Comparison of ENCODE assay signal across 9 mouse cellular contexts in genomic region chr14:18210795-18211194, GRCm38 (mm10). TPM values are rescaled to one million over a fixed set of nuclear protein-coding genes. Genes with fewer than 3 reads are reported as not detected.
A peak's percentile ranks its signal among the peaks of the same experiment; 100 is the strongest.
DNase-seq lines count a peak whose midpoint lies in the region; ATAC-seq and TF ChIP-seq lines count a peak whose summit lies in the region.
"Had no signal": no experiment of that assay in that cellular context is flagged by ENCODE, and none has a peak within 500 bp of the region (broad histone marks: within the 10 kb centered on the region; RNA-seq: fewer than 3 reads in every experiment).

No protein-coding gene starts in this region.

- TF ChIP-seq CTCF in bone marrow macrophage, adult 2 months (IDR thresholded peaks at IDR 0.05; ENCODE audit: low read depth, low read length) = peak; percentile 31; the same call in 1 of the 2 replicates

- DNase-seq in kidney, adult 18-20 months = no peak
- DNase-seq in forelimb bud, embryonic 11.5 days (ENCODE audit: low read depth, low spot score) = peak; percentile 12
- DNase-seq in Muller cell, postnatal 12 days (ENCODE audit: inconsistent ontology term) = no peak
- no peak for DNase-seq in frontal cortex, postnatal 36 days (ENCODE audit: low spot score in 2 of 2)

- no peaks in the 10 kb centered on the region for H3K9me3 ChIP-seq in kidney, embryonic 15.5 days (replicated peaks)
- no peaks in the 10 kb centered on the region for H3K9me3 ChIP-seq in heart, embryonic 11.5 days (replicated peaks; ENCODE audit: control insufficient read depth, low read length)
- H3K9me3 ChIP-seq: lung, embryonic 15.5 days had no signal

- H3K9ac ChIP-seq in kidney, embryonic 15.5 days = no peak overlapping the region
- H3K9ac ChIP-seq in heart, embryonic 11.5 days (ENCODE audit: low read depth, low read length) = no peak overlapping the region
- H3K9ac ChIP-seq: lung, embryonic 15.5 days had no signal

- WGBS in kidney, embryonic 15.5 days = 88% methylated on average over 3 of the region's 3 CpGs
- 71% methylated on average over 3 of the region's 3 CpGs for WGBS in heart, embryonic 11.5 days (ENCODE audit: insufficient replicate concordance)

- H3K27me3 ChIP-seq in kidney, embryonic 15.5 days = no peaks in the 10 kb centered on the region
- H3K27me3 ChIP-seq in heart, embryonic 11.5 days (ENCODE audit: control insufficient read depth, insufficient read depth, low read length) = no peaks in the 10 kb centered on the region
- H3K27me3 ChIP-seq: lung, embryonic 15.5 days had no signal

- H3K4me1 ChIP-seq in kidney, embryonic 15.5 days = no peaks in the 10 kb centered on the region
- no peaks in the 10 kb centered on the region for H3K4me1 ChIP-seq in bone marrow macrophage, adult 2 months (ENCODE audit: control insufficient read depth, insufficient read depth, low read length)
- H3K4me1 ChIP-seq in heart, embryonic 11.5 days (ENCODE audit: control insufficient read depth, insufficient read depth, low read length) = no peaks in the 10 kb centered on the region
- H3K4me1 ChIP-seq: lung, embryonic 15.5 days had no signal

- peaks cover 6% of the 10 kb centered on the region; the same call in 1 of the 2 replicates for H3K36me3 ChIP-seq in kidney, embryonic 15.5 days
- 0 out of 2 replicates have a peak, but pooled peaks cover 2% of the 10 kb centered on the region for H3K36me3 ChIP-seq in heart, embryonic 11.5 days (ENCODE audit: control insufficient read depth, insufficient read depth, low read length)
- H3K36me3 ChIP-seq: lung, embryonic 15.5 days had no signal

- ATAC-seq in kidney, embryonic 15.5 days (replicated peaks; ENCODE audit: low FRiP score) = 0 out of 2 replicates have a peak, but pooled peaks have one; percentile 49
- ATAC-seq in megakaryocyte progenitor cell, adult 5-6 weeks (replicated peaks; ENCODE audit: poor library complexity) = peak; percentile 69
- no peak for ATAC-seq in heart, embryonic 11.5 days (replicated peaks; ENCODE audit: insufficient number of reproducible peaks, low FRiP score, low TSS enrichment)

- H3K27ac ChIP-seq in kidney, embryonic 15.5 days = no peak overlapping the region
- no peak overlapping the region for H3K27ac ChIP-seq in bone marrow macrophage, adult 2 months (ENCODE audit: insufficient read depth, low read depth, low read length)
- no peak overlapping the region for H3K27ac ChIP-seq in heart, embryonic 11.5 days (ENCODE audit: low read depth, low read length)
- H3K27ac ChIP-seq: lung, embryonic 15.5 days had no signal

- no peak overlapping the region for H3K4me2 ChIP-seq in kidney, embryonic 15.5 days
- H3K4me2 ChIP-seq in heart, embryonic 11.5 days = no peak overlapping the region
- H3K4me2 ChIP-seq: lung, embryonic 15.5 days had no signal

- TF ChIP-seq POLR2A in bone marrow macrophage, adult 2 months (IDR thresholded peaks at IDR 0.05; ENCODE audit: borderline replicate concordance, low read depth, low read length) = no peak

- H3K4me3 ChIP-seq in kidney, embryonic 15.5 days (replicated peaks) = no peak overlapping the region
- H3K4me3 ChIP-seq in bone marrow macrophage, adult 2 months (ENCODE audit: insufficient read depth, low read length) = no peak overlapping the region
- H3K4me3 ChIP-seq in heart, embryonic 11.5 days (ENCODE audit: low read depth, low read length) = no peak overlapping the region
- H3K4me3 ChIP-seq: lung, embryonic 15.5 days had no signal

RNA-seq across cellular contexts. Expression of gene Nr1d2, which starts 28.1 kb away (rescaled TPM):
- 9.6 and 9.9 TPM in 2 replicates for polyA plus RNA-seq in kidney, embryonic 15.5 days (2015; fragmentation: Nextera tagmentation; extraction: Ambion mirVana)
- 44.7 and 47.6 TPM in 2 replicates for polyA plus RNA-seq in bone marrow macrophage, adult 2 months (2012; ENCODE audit: insufficient read depth, insufficient read length, missing spikeins)
- total RNA-seq in megakaryocyte progenitor cell, adult 5-6 weeks (2015) = 8.4 and 9.3 TPM in 2 replicates
- 6.5 and 10.3 TPM in 2 replicates for total RNA-seq in megakaryocyte progenitor cell, adult 5-6 weeks (2017)
- 10.5 and 12.5 TPM in 2 replicates for polyA plus RNA-seq in heart, embryonic 11.5 days (2014; fragmentation: Nextera tagmentation; extraction: Ambion mirVana)
